Mouse (Mus musculus): Measurements from ENCODE around the gene Dpep1. TPM values are rescaled to one million over a fixed set of nuclear protein-coding genes. Genes with fewer than 3 reads are reported as not detected.

Gene Dpep1
- polyA plus RNA-seq, 1 experiment from 2014 or later = 98.1 TPM

GRCm38 (mm10) chr8:123202288-123202687, 16.2 kb downstream of the Dpep1 start:
- Histone ChIP-seq H3K4me2 (replicated peaks; ENCODE audit: low read depth, low read length) (no peak overlapping the region), H3K9ac (replicated peaks; ENCODE audit: low read depth) (no peak overlapping the region), H3K27ac (ENCODE audit: low read length) (no peak overlapping the region), H3K27me3 (replicated peaks; ENCODE audit: insufficient read depth, low read length) (no peaks in the 10 kb centered on the region), H3K36me3 (ENCODE audit: insufficient read depth, low read length) (no peaks in the 10 kb centered on the region), H3K9me3 (ENCODE audit: low read length) (no peaks in the 10 kb centered on the region), H3K4me3 (ENCODE audit: low read depth, low read length) (no peak overlapping the region), H3K4me1 (ENCODE audit: insufficient read depth, low read depth, low read length) (no peaks in the 10 kb centered on the region)
- TF ChIP-seq CTCF (IDR thresholded peaks at IDR 0.05) (peak; percentile 96), EP300 (IDR thresholded peaks at IDR 0.05) (no peak)
- DNase-seq (ENCODE audit: low spot score) (peak; percentile 79), ATAC-seq (0 out of 2 replicates have a peak, but pooled peaks have one; percentile 12)
- 22% methylated on average over 5 of the region's 5 CpGs for WGBS

- Histone ChIP-seq H3K27ac (ENCODE audit: low read length) (no peak overlapping the region), H3K4me2 (replicated peaks; ENCODE audit: low read depth, low read length) (no peak overlapping the region), H3K36me3 (ENCODE audit: insufficient read depth, low read length) (peaks cover under 1% of the 10 kb centered on the region; the same call in 1 of the 2 replicates), H3K4me1 (ENCODE audit: insufficient read depth, low read depth, low read length) (no peaks in the 10 kb centered on the region), H3K4me3 (ENCODE audit: low read depth, low read length) (no peak overlapping the region), H3K9ac (replicated peaks; ENCODE audit: low read depth) (no peak overlapping the region), H3K27me3 (replicated peaks; ENCODE audit: insufficient read depth, low read length) (no peaks in the 10 kb centered on the region), H3K9me3 (ENCODE audit: low read length) (no peaks in the 10 kb centered on the region)
- 72% methylated on average over 3 of the region's 3 CpGs for WGBS
- no peak for TF ChIP-seq CTCF (IDR thresholded peaks at IDR 0.05)
- no peak for TF ChIP-seq EP300 (IDR thresholded peaks at IDR 0.05)
- ATAC-seq = no peak
- DNase-seq (ENCODE audit: low spot score) = peak; percentile 28
Measured at GRCm38 (mm10) chr8:123203571-123203970, 17.5 kb downstream of the Dpep1 start.

GRCm38 (mm10) chr8:123211876-123212275, 25.8 kb downstream of the Dpep1 start:
- Histone ChIP-seq H3K4me3 (ENCODE audit: low read depth, low read length) (peak overlapping the region; percentile 73), H3K4me2 (replicated peaks; ENCODE audit: low read depth, low read length) (peak overlapping the region; percentile 88), H3K27me3 (replicated peaks; ENCODE audit: insufficient read depth, low read length) (no peaks in the 10 kb centered on the region), H3K9me3 (ENCODE audit: low read length) (no peaks in the 10 kb centered on the region), H3K4me1 (ENCODE audit: insufficient read depth, low read depth, low read length) (peaks cover 8% of the 10 kb centered on the region; the same call in 1 of the 2 replicates), H3K36me3 (ENCODE audit: insufficient read depth, low read length) (peaks cover 12% of the 10 kb centered on the region; the same call in 1 of the 2 replicates), H3K9ac (replicated peaks; ENCODE audit: low read depth) (peak overlapping the region; percentile 96), H3K27ac (ENCODE audit: low read length) (peak overlapping the region; percentile 61)
- no peak for DNase-seq (ENCODE audit: low spot score)
- TF ChIP-seq CTCF (IDR thresholded peaks at IDR 0.05) (no peak), EP300 (IDR thresholded peaks at IDR 0.05) (no peak)
- WGBS = 27% methylated on average over 10 of the region's 10 CpGs
- no peak for ATAC-seq

GRCm38 (mm10) chr8:123212321-123213117, 26.5 kb downstream of the Dpep1 start, which contains the start of the genes Chmp1a and Spata33:
Gene Chmp1a, minus strand, starts transcription at chr8:123212763.
Gene Spata33, plus strand, starts transcription at chr8:123212832.
- peak within 1 kb of the TSS; percentile 73 for H3K4me3 ChIP-seq (ENCODE audit: low read depth, low read length)
- H3K9me3 ChIP-seq (ENCODE audit: low read length) = no peaks in the 10 kb centered on the region
- H3K4me1 ChIP-seq (ENCODE audit: insufficient read depth, low read depth, low read length) = peaks cover 8% of the 10 kb centered on the region; the same call in 1 of the 2 replicates
- peak; percentile 98 for DNase-seq (ENCODE audit: low spot score)
- peak within 1 kb of the TSS; percentile 96 for H3K9ac ChIP-seq (replicated peaks; ENCODE audit: low read depth)
- peak within 1 kb of the TSS; percentile 61 for H3K27ac ChIP-seq (ENCODE audit: low read length)
- TF ChIP-seq CTCF (IDR thresholded peaks at IDR 0.05) = peak; percentile 75
- peak; percentile 69 for TF ChIP-seq EP300 (IDR thresholded peaks at IDR 0.05)
- H3K36me3 ChIP-seq (ENCODE audit: insufficient read depth, low read length) = peaks cover 12% of the 10 kb centered on the region; the same call in 1 of the 2 replicates
- WGBS = under 1% methylated on average over 72 of the region's 76 CpGs
- H3K4me2 ChIP-seq (replicated peaks; ENCODE audit: low read depth, low read length) = peak within 1 kb of the TSS; percentile 88
- H3K27me3 ChIP-seq (replicated peaks; ENCODE audit: insufficient read depth, low read length) = no peaks in the 10 kb centered on the region
- peak; percentile 96 for ATAC-seq

- Histone ChIP-seq H3K27ac (ENCODE audit: low read length) (0 out of 2 replicates have a peak overlapping the region, but pooled peaks have one; percentile 11), H3K4me3 (ENCODE audit: low read depth, low read length) (peak overlapping the region; percentile 73), H3K4me1 (ENCODE audit: insufficient read depth, low read depth, low read length) (peaks cover 8% of the 10 kb centered on the region; the same call in 1 of the 2 replicates), H3K27me3 (replicated peaks; ENCODE audit: insufficient read depth, low read length) (no peaks in the 10 kb centered on the region), H3K9me3 (ENCODE audit: low read length) (no peaks in the 10 kb centered on the region), H3K36me3 (ENCODE audit: insufficient read depth, low read length) (peaks cover 12% of the 10 kb centered on the region; the same call in 1 of the 2 replicates), H3K4me2 (replicated peaks; ENCODE audit: low read depth, low read length) (peak overlapping the region; percentile 88), H3K9ac (replicated peaks; ENCODE audit: low read depth) (peak overlapping the region; percentile 96)
- 12% methylated on average over 22 of the region's 22 CpGs for WGBS
- peak; percentile 15 for ATAC-seq
- DNase-seq (ENCODE audit: low spot score) = no peak
- TF ChIP-seq EP300 (IDR thresholded peaks at IDR 0.05) (no peak), CTCF (IDR thresholded peaks at IDR 0.05) (no peak)
Measured at GRCm38 (mm10) chr8:123213118-123213772, 27.2 kb downstream of the Dpep1 start.

GRCm38 (mm10) chr8:123215430-123215829, 29.4 kb downstream of the Dpep1 start:
- ATAC-seq (no peak), DNase-seq (ENCODE audit: low spot score) (no peak)
- no peak overlapping the region for H3K4me3 ChIP-seq (ENCODE audit: low read depth, low read length)
- H3K9ac ChIP-seq (replicated peaks; ENCODE audit: low read depth) = no peak overlapping the region
- no peak for TF ChIP-seq EP300 (IDR thresholded peaks at IDR 0.05)
- TF ChIP-seq CTCF (IDR thresholded peaks at IDR 0.05) = no peak
- WGBS = 68% methylated on average over 3 of the region's 3 CpGs
- no peaks in the 10 kb centered on the region for H3K36me3 ChIP-seq (ENCODE audit: insufficient read depth, low read length)
- H3K4me1 ChIP-seq (ENCODE audit: insufficient read depth, low read depth, low read length) = peaks cover 8% of the 10 kb centered on the region; the same call in 1 of the 2 replicates
- no peak overlapping the region for H3K27ac ChIP-seq (ENCODE audit: low read length)
- H3K9me3 ChIP-seq (ENCODE audit: low read length) = no peaks in the 10 kb centered on the region
- H3K4me2 ChIP-seq (replicated peaks; ENCODE audit: low read depth, low read length) = no peak overlapping the region
- H3K27me3 ChIP-seq (replicated peaks; ENCODE audit: insufficient read depth, low read length) = no peaks in the 10 kb centered on the region

Measured in lung, postnatal 0 days (tissue).